Mouse (Mus musculus) stomach, embryonic 14.5 days (tissue): Measurements from ENCODE around the gene Cyp2d11. TPM values are rescaled to one million over a fixed set of nuclear protein-coding genes. Genes with fewer than 3 reads are reported as not detected.
"Not testable (repeated sequence)": the region's sequence is repeated elsewhere in the genome, so short reads cannot be mapped to it uniquely, and the experiment has no call there.

Source experiments
- ATAC-seq: fragments of 200-750 bp; cut with Nextera tagmentation; 2 replicates; pipeline ENCODE4 v1.8.0; 2017; ENCODE audit warnings: low read depth, moderate TSS enrichment; ENCODE audit not compliant: insufficient number of reproducible peaks, insufficient read depth, low FRiP score
- H3K27ac ChIP-seq: fragments of 300-500 bp; sonication (generic); 2 replicates; pipeline ENCODE4 v1.5.1; 2014; ENCODE audit warnings: mild to moderate bottlenecking, low read length, moderate library complexity, mixed read lengths
- H3K27me3 ChIP-seq: fragments of 300-500 bp; sonication (generic); 2 replicates; pipeline ENCODE4 v1.6.1; 2014; ENCODE audit warnings: low read length, control low read depth, mixed read lengths; ENCODE audit not compliant: control insufficient read depth, insufficient read depth
- H3K36me3 ChIP-seq: fragments of 300-500 bp; sonication (generic); 2 replicates; pipeline ENCODE4 v1.6.1; 2014; ENCODE audit warnings: mild to moderate bottlenecking, control low read depth, low read length, moderate library complexity, mixed read lengths; ENCODE audit not compliant: control insufficient read depth, insufficient read depth
- H3K4me1 ChIP-seq: fragments of 300-500 bp; sonication (generic); 2 replicates; pipeline ENCODE4 v1.6.1; 2014; ENCODE audit warnings: low read length, control low read depth, mixed read lengths; ENCODE audit not compliant: control insufficient read depth, insufficient read depth
- H3K4me2 ChIP-seq: fragments of 300-500 bp; sonication (generic); replicated peaks from 2 replicates; pipeline ENCODE4 v1.6.1; 2014; ENCODE audit warnings: low read depth, low read length, control low read depth
- H3K4me3 ChIP-seq: fragments of 300-500 bp; sonication (generic); 2 replicates; pipeline ENCODE4 v1.5.1; 2014; ENCODE audit warnings: low read depth, low read length, control low read depth
- H3K9ac ChIP-seq: fragments of 300-500 bp; sonication (generic); replicated peaks from 2 replicates; pipeline ENCODE4 v1.6.1; 2014; ENCODE audit warnings: low read depth, mild to moderate bottlenecking, control low read depth, low read length, moderate library complexity, mixed read lengths
- H3K9me3 ChIP-seq: fragments of 300-500 bp; sonication (generic); 2 replicates; pipeline ENCODE4 v1.6.1; 2016; ENCODE audit warnings: low read depth, low read length, control low read depth; ENCODE audit not compliant: control insufficient read depth
- WGBS: fragments of 180-500 bp; shearing (Covaris S2); extraction: QIAGEN DNeasy Blood & Tissue Kit; methylation state at CpG from one replicate; pipeline ENCODE4 v1.1.7; 2014; 5-methylcytosine and 5-hydroxymethylcytosine counted together
- polyA plus RNA-seq: library from polyadenylated mRNA; unstranded; fragments of >200 nt; fragmentation: Nextera tagmentation; extraction: Ambion mirVana; gene quantifications from 2 replicates; pipeline ENCODE4 v1.2.1, GENCODE M21; 2014

The Cyp2d11 gene
- polyA plus RNA-seq, 1 experiment from 2014 or later, result not detected

GRCm38 (mm10) chr15:82368851-82369250 lies 25.0 kb downstream of the Cyp2d11 start:
- no peak overlapping the region for H3K4me2 ChIP-seq
- no peaks in the 10 kb centered on the region for H3K36me3 ChIP-seq
- H3K9ac ChIP-seq, result no peak overlapping the region
- 82% methylated on average over 1 of the region's 1 CpGs for WGBS
- H3K4me3 ChIP-seq, result no peak overlapping the region
- no peaks in the 10 kb centered on the region for H3K9me3 ChIP-seq
- no peak overlapping the region for H3K27ac ChIP-seq
- no peak for ATAC-seq
- no peaks in the 10 kb centered on the region for H3K27me3 ChIP-seq
- H3K4me1 ChIP-seq, result no peaks in the 10 kb centered on the region

GRCm38 (mm10) chr15:82368146-82368545 lies 25.7 kb downstream of the Cyp2d11 start:
- Histone ChIP-seq H3K36me3 (no peaks in the 10 kb centered on the region), H3K9ac (no peak overlapping the region), H3K9me3 (no peaks in the 10 kb centered on the region), H3K4me3 (no peak overlapping the region), H3K27me3 (no peaks in the 10 kb centered on the region), H3K4me2 (no peak overlapping the region), H3K4me1 (no peaks in the 10 kb centered on the region), H3K27ac (no peak overlapping the region)
- WGBS, result 86% methylated on average over 4 of the region's 4 CpGs
- no peak for ATAC-seq

GRCm38 (mm10) chr15:82364561-82364960 lies 29.3 kb downstream of the Cyp2d11 start:
- not testable (repeated sequence) for H3K36me3 ChIP-seq, H3K27me3 ChIP-seq, H3K4me2 ChIP-seq, H3K9me3 ChIP-seq, H3K4me1 ChIP-seq, H3K9ac ChIP-seq, ATAC-seq, H3K27ac ChIP-seq, H3K4me3 ChIP-seq
- WGBS, result 23% methylated on average over 5 of the region's 9 CpGs

GRCm38 (mm10) chr15:82363801-82364200 lies 30.0 kb downstream of the Cyp2d11 start:
- WGBS, result 79% methylated on average over 7 of the region's 12 CpGs
- ATAC-seq, H3K36me3 ChIP-seq, H3K9me3 ChIP-seq, H3K9ac ChIP-seq, H3K4me1 ChIP-seq, H3K4me3 ChIP-seq, H3K27me3 ChIP-seq, H3K4me2 ChIP-seq, H3K27ac ChIP-seq: not testable (repeated sequence)

GRCm38 (mm10) chr15:82362234-82362633 lies 31.6 kb downstream of the Cyp2d11 start:
- ATAC-seq, result no peak
- no peaks in the 10 kb centered on the region for H3K36me3 ChIP-seq
- no peaks in the 10 kb centered on the region for H3K9me3 ChIP-seq
- peaks cover 5% of the 10 kb centered on the region; the same call in 1 of the 2 replicates for H3K4me1 ChIP-seq
- no peak overlapping the region for H3K27ac ChIP-seq
- H3K27me3 ChIP-seq, result no peaks in the 10 kb centered on the region
- H3K4me3 ChIP-seq, result no peak overlapping the region
- H3K9ac ChIP-seq, result no peak overlapping the region
- H3K4me2 ChIP-seq, result no peak overlapping the region
- 81% methylated on average over 4 of the region's 4 CpGs for WGBS

GRCm38 (mm10) chr15:82361459-82362018 lies 32.3 kb downstream of the Cyp2d11 start:
- H3K9ac ChIP-seq, result no peak overlapping the region
- H3K4me1 ChIP-seq, result peaks cover 5% of the 10 kb centered on the region; the same call in 1 of the 2 replicates
- H3K27me3 ChIP-seq, result no peaks in the 10 kb centered on the region
- 0 out of 2 replicates have a peak, but pooled peaks have one; percentile 37 for ATAC-seq
- H3K9me3 ChIP-seq, result no peaks in the 10 kb centered on the region
- H3K27ac ChIP-seq, result no peak overlapping the region
- WGBS, result 70% methylated on average over 11 of the region's 11 CpGs
- H3K4me2 ChIP-seq, result no peak overlapping the region
- no peak overlapping the region for H3K4me3 ChIP-seq
- no peaks in the 10 kb centered on the region for H3K36me3 ChIP-seq

- H3K27ac ChIP-seq, result peak overlapping the region; percentile 39; the same call in 1 of the 2 replicates
- no peak for ATAC-seq
- H3K4me2 ChIP-seq, result no peak overlapping the region
- H3K27me3 ChIP-seq, result no peaks in the 10 kb centered on the region
- H3K4me3 ChIP-seq, result no peak overlapping the region
- 58% methylated on average over 22 of the region's 22 CpGs for WGBS
- peaks cover 8% of the 10 kb centered on the region; the same call in 1 of the 2 replicates for H3K4me1 ChIP-seq
- H3K9ac ChIP-seq, result 0 out of 2 replicates have a peak overlapping the region, but pooled peaks have one; percentile 18
- H3K9me3 ChIP-seq, result no peaks in the 10 kb centered on the region
- H3K36me3 ChIP-seq, result no peaks in the 10 kb centered on the region
Observed at GRCm38 (mm10) chr15:82358431-82359260, 35.2 kb downstream of the Cyp2d11 start.

GRCm38 (mm10) chr15:82354126-82354945 lies 39.5 kb downstream of the Cyp2d11 start, which contains the start of gene Ndufa6:
Gene Ndufa6 (minus strand): TSS chr15:82354322.
- peaks cover 15% of the 10 kb centered on the region; the same call in 1 of the 2 replicates for H3K4me1 ChIP-seq
- H3K4me2 ChIP-seq, result peak within 1 kb of the TSS; percentile 68
- peak; percentile 99 for ATAC-seq
- WGBS, result 1% methylated on average over 57 of the region's 57 CpGs
- peaks cover 14% of the 10 kb centered on the region for H3K36me3 ChIP-seq
- no peaks in the 10 kb centered on the region for H3K9me3 ChIP-seq
- peak within 1 kb of the TSS; percentile 58 for H3K4me3 ChIP-seq
- H3K27me3 ChIP-seq, result no peaks in the 10 kb centered on the region
- H3K27ac ChIP-seq, result peak within 1 kb of the TSS; percentile 73
- H3K9ac ChIP-seq, result peak within 1 kb of the TSS; percentile 57
